Mouse (Mus musculus) liver, postnatal 0 days (tissue): ENCODE measurements at regions not wholly inside any gene's neighbourhood (a gene's known extent, or its start where the extent isn't known, plus 50 kb on each side); places are given as distances from the start of the nearest gene placed in this dataset.

Experiments
- CTCF ChIP-seq: sonication (generic); IDR thresholded peaks from 2 replicates; pipeline ENCODE4 v1.5.1; 2016; ENCODE audit warnings: antibody characterized with exemption, low read depth
- EP300 ChIP-seq: IDR thresholded peaks from 2 replicates; pipeline ENCODE4 v1.6.1; 2016; ENCODE audit warnings: antibody characterized with exemption, low read depth, mild to moderate bottlenecking

DNA sequence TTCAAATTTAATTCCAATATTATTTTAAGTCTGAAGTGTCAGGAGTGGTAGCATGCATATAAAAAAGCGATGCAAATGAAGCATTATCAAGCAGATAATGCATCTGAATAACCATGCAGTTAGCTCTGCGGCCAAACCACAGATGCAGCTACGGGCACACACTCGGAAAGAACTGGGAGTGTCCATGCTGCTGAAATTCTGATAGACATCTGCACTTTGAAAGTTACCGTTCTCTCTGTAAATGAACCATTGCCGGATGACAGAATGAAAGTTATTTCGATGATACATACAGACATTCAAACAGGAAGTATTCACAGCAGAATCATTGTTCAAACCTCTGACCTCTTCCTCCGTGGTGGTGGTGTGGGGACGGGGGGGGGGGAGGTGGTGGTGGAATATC lies 271.6 kb downstream of the Rpl36a-ps1 start:
- no peak for TF ChIP-seq EP300
- TF ChIP-seq CTCF: no peak
